Mouse (Mus musculus) adrenal gland, adult (tissue): ENCODE measurements around the gene Flrt1.
"Not testable (repeated sequence)": the region's sequence is repeated elsewhere in the genome, so short reads cannot be mapped to it uniquely, and the experiment has no call there.

Experiments
- DNase-seq, 2 experiments: peaks; one replicate each; pipeline ENCODE4 v3.0.0; 2022 to 2023; ENCODE audit warnings: low spot score in 1 of 2; ENCODE audit not compliant: inconsistent age in 2 of 2

The Flrt1 gene

DNA sequence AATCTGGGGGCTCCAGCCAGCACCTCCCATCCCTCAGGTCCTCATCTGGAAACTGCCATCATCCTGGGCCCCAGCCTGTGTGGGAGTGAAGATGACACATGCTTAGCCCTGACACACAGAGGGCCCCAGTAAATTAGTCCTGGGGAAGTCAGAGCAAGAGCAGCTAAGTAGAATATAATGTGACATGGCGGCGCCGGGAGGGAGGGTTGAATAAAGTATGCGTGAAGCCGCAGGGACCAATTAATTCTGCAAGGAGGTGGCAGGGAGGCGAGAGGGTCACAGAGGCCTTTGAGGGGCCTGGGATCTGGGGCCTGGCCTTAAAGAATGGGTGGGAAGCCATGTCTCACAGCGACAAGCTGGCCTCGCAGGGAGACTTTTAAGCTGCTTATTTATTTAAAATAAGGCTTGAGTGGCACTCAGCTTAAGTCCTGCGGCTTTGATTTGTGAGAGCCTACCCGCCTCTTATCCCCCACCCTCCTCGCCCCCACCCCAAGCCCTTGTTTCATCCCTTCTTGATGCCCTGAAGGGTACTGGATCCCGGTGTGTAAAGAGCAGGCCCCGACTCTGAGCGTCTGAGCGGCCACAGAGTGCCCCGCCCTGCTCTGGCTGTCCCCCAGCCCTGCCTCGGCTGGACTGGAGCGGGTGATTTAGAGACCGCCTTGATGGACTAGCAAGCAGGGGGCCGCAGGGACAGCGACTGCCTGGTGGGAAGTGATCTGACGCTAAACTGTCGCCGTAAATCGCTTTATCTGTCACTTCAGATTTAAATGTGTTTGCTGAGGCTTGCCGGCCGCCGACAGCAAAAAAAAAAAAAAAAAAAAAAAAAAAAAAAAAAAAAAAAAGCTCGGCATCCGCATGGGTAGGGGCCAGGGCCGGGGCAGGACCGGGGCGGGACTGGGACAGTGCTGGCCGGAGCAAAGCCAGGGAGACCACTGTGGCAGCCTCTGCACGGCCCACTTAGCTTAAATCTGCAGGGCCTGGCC, 35.5 kb downstream of the Flrt1 start:
- no peak for DNase-seq

DNA sequence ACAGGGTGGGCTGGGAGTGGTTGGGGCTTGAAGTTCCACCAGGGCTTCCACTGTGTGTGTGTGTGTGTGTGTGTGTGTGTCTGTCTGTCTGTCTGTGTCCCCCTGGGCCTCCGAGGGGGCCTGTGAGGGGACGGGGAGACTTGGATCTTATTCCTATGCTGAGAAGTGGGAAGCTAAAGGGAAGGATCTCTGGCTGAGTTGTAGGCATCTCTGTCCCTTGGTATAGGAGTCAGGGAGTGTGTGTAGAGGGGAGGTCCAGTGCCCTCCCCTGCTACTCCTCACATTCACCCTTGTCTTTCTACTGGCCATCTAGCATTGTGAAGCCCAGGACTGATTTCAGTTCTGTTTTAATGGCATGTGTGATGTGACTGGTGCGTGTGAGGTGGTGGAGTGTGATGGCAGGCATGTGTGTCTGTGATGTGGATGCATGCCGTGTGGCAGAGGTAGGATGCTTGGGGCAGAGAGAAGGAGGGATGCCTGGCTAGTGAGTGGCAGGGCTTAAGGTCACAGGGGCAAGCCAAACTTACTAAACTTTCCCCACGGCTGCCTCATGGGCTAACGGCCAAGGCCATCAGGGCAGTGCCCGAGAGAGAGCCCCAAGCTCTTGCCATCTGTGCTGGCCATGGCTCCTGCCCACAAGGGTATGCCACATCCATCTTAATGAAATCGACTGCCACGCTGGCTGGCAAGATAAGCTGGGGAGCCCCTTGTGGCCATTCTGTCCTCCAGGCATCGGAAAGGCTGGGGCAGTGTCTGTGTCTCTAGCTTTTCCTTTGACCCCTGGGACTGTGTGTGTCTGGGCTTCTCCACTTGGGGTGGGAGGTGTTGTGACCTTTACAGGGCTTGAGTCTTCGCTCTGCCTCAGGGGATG, 36.6 kb downstream of the Flrt1 start:
- DNase-seq = peak; percentile 35 to 74

DNA sequence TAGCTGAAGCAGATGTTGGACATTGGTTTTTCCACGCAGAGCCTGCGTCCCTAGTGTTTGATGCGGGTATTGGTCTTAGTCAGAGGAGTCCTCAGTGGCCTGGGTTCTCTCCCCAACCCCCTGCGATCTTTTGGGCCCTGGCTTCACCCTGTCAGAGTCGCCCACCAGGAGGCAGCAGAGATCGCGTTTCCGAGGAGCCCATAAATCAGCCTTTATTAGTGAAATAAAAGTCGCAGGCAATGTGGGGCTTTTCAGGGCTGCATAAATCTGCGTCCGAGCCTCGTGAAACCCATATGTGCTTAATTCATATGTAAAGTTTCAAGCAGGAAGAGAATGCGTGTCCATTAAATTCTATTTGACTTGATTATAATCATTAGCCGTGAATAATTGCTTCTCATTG, 37.4 kb downstream of the Flrt1 start:
- DNase-seq = peak; percentile 81 to 94

DNA sequence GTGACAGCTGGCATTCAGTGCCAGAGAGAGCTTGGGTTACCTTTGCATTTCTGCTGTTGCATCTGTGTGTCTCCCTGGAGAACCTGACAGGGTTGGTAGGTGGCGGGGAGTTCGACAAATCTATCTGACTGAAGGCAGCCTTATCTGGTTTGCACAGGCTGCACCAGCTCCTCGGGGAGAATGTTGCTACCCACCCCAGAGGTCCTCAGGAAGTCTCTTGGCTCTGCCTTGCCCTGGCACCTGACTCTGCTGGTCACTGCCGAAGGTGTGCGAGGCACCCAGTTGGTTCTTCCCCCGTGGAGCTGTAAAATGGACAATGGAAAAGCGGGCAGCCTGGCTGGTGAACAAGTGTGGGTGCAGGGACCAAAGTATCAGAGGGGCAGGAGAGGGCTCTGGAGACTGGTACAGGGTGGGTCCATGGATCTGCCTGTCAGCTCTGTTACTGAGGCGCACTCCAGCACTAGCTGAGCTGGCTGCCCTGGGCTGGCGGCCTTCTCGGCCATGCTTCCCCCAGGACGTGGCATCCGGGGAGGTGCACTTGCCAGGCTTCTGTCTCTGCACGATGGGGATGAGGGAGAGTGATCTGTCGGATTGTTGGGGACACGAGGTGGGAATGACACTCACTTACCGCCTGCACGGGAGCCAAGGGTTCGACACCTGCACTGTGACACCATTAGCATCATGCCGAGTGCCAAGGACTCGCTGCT, 38.0 kb downstream of the Flrt1 start:
- peak in 1 of 2 experiments; percentile 54 for DNase-seq

DNA sequence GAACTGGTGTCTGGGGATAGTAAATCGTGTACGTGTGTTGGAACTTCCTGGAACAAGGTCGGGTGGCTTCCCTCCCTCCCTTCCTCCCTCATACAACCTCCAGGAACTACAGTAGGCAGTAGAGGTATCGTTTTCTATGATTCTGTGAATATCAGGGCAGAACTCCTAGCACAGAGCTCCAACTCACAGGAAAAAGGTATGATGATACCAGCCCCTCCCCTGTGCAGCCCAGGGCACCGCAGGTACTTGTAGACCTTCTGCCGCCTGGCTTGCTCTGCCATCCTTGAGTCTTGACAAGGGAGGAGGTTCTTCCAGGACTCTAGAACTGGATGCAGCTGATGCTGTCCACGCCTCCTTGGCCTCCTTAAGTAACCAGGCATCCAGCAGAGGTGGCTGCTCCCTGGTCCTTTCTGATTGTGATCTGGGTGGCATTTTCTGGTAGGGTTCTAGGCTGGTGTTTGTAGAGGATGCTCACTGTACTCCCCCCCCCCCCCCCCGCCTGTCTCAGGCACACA, 38.6 kb downstream of the Flrt1 start:
- no peak for DNase-seq

DNA sequence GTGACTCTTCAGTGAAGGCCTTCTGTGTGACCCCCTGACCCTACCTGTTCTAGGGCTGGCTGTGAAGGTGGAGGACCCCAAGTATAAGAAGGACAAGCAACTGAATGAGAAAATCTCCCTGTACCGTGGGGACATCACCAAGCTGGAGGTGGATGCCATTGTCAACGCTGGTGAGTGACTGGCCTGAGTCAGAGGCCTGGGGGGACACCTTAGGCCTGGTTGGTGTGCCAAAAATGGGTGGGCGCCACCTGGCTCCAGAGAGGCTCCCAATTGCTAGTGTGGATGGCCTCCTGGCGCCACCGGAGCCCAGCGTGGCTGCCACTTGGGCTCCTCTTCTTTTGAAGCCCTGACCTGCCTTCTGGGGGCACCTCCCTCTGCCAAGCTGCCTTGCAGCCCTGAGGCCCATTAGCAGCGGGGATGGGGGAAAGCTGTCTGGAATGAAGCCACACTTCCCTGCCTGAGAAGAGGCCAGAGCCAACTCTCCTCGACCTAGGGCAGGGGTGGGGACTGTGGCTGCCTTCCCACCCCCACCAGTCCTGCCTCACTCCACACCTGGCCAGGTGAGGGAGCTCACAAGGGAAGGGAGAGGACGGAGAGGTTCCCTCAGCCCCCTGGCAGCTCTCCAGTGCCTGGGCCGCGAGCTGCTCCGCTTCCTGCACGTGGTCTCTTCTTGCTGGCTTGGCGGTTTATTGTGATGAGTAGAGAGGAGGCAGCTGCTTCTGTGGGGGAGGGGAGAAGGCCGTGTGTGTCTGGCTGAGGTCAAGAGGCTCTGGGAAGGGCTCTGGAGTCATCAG, 39.3 kb downstream of the Flrt1 start:
- DNase-seq = peak in 1 of 2 experiments; percentile 55

DNA sequence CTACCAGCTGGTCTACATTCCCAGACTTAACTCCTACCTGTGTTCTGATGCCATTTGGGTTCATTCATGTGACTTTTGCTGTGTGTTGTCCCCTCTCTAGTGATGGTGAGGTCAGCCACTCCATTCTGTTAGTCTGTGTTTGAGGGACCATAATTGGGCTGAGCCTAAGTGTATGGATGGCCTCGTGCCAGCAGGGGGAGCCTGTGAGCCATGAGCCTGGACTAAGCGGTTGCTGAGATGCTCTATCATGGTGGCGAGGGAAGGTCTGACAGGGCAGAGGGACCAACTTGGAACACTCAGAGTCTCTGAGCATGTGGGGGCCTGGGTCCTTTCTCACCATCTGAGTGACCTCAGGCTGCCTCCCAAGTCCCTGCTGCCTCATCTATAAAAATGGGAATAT, 41.0 kb downstream of the Flrt1 start:
- DNase-seq = peak; percentile 83 to 93

DNA sequence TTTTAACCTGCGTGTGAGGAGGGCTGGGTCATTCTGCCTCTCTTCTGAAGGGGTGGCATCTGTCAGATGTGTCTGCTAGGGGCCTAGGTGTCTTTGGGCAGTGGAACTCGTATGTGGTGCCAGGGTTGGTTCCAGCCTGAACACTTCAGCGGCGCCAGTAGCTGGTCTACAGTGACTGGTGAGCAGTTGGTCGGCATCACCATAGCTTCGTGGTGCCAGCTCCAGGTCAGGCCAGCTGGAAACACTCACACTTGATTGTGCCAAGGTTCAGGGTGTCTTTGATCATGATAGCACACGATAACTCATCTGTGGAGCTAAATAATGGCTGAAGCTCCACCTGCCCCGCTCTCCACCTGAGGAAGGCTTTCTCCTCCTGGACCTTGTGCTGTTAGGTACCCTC, 42.6 kb downstream of the Flrt1 start:
- no peak for DNase-seq

DNA sequence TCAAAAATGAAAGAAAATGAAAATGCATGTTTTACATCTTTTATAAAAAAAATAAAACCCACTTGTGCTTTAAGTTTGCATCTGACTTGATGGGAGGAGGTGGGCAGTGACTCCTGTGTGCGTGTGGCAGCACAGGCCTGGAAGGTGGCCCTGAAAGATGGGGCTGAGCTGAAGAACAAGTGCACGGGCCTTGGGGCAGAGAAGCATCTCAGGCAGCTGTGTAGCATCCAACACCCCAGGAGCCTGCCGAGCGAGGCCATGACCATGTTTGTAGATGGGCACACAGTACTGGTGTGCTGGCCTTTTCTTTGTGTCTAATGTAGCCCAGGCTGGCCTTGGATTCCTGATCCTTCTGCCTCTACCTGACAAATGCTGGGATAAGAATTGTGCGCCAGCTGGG, 43.4 kb downstream of the Flrt1 start:
- DNase-seq = no peak

DNA sequence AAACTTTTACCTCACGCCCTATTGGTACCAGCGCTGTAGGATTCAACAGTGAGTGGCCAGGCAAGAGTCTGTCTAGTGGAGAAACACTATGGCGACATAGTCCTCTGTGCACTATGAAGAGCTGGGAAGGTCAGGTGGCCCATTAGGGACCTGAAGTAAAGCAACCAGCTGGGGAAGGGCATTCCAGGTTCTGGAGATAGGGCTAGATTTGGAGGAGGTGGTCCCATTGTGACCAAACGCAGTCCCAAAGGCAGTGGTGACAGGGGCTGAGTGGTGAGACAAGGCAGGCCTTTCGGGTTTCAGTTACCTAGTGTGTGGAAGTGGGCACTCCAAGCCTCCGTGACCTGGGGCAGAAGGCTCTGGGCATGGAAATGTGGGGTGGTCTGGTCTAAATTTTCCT, 47.0 kb downstream of the Flrt1 start:
- no peak for DNase-seq

DNA sequence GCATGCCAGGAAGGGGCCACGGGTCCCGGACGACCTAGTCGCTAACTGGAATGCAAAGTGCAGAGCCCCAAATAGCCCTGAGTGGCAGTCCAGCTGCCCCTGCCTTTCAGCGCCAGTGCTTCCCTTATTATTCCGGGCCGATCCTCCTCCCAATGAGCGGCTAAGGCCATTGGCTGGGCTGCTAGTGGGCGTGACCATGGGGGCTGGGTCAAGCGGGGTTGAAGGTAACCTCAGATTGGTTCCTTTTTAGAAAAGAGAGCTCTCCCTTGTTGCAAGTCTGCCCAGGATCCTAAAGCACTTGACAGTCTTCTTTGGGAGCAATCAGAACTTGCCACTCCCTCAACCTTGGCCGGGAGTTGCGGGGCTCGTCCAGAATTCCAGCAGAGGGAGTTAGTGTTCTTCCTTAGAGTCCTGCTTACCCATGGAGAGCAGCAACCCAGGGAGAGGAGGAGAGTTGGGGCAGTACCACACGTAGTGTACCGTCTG, 47.8 kb downstream of the Flrt1 start:
- DNase-seq = peak; percentile 92 to 96

DNA sequence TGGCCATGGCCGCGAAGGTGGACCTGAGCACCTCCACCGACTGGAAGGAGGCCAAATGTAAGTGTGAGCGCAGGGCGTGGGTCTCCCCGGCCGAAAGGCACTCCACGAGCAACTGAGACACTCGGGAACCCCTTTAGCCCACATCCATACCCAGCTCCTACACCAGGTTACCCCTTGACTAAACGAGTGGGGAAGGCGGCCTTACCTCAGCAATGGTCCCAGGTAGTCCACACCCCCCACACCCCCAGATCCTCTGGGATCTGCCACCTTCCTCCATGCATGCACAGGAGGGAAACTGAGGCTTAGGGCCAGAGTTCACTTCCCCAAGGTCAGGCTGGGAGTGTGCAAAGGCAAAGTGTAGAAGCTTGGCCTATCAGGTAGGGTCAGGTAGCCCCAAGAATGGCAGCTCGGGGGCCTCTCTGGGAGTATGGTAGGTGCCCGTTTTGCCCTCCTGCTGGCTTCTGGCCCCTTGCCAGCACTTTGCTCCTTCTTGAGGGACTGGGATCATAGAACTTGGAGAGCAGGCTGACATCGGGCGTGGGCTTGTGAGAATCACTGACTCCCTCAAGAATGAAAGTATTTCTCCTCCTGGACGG, 48.3 kb downstream of the Flrt1 start:
- DNase-seq = no peak

DNA sequence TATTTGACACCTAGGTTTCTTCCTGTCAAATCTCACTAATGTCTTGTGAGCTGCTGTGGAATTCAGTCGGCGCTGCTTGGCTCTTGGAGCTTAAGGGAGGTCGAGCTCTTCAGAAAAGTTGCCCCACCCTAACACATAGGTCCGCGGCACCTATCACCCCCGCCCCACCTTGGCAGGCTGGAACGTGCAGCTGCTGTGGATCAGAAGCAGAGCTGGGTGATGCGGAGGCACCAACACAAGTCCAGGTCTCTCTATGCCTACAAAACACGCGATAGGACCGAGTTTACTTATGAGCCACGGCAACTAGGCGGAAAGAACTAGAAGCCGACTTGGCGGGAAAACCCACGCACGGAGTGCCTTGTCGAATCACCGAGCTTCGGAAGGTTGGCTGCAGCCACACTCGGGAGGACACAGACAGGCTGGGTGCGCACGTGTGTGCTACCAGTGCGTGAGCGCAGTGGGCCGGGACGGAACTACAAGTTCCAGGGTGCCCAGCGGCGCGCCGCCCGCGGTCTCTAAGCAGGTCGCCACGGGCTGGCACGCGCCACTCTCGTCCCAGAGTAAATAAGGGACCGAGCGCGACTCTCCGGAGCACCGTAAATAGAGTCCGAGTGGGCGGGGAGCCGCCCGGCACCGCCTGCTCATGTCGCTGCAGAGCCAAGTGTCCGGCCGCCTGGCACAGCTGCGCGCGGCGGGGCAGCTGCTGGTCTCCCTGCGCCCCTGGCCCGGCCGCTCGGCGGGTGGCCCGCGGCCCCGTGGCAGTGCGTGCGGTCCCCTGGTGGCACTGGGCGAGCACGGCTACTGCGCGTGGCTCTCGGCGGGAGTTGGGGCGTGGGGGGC, 49.1 kb downstream of the Flrt1 start, which contains the start of gene Macrod1:
Gene Macrod1 (plus strand): TSS at position 563 of the 840 bp plus-strand sequence.
- peak; percentile 87 to 95 for DNase-seq

DNA sequence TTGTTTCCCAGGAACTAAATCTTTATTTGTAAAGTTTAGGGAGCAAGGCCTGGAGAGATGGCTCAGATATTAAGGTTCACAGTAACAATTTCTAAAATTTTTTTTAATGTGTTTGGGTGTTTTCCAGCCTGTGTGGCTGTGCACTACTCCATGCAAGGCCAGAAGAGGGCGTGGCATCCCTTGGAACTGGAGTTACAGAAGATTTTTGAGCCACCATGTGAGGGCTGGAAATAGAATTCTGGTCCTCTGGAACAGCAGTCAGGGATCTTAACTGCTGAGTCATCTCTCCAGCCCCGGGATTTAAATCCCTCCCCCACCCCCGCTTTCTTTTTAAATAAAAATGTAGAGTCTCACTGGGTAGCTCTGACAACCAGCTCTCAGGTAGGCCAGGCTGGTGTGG, 50.4 kb downstream of the Flrt1 start:
- peak in 1 of 2 experiments; percentile 62 for DNase-seq

DNA sequence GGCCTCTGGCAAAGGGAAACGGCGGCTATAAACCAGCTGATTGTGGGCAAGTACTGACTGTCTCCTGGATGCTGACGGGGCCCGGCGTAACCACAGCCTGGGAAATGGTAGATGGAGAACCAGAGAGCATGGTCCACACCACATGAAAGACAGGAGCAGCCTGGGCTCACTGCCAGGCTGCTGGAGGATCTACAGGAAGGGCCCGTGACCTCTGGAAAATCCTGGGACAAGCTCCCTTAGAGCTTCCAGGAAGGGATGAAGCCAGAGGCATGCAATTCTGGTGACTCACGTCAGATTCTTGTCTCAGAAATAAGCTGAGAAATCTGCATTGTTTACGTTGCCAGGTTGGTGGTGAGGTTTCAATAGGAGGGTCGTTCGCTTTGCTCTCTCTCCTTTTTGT, 50.8 kb downstream of the Flrt1 start:
- DNase-seq = peak; percentile 54 to 68

DNA sequence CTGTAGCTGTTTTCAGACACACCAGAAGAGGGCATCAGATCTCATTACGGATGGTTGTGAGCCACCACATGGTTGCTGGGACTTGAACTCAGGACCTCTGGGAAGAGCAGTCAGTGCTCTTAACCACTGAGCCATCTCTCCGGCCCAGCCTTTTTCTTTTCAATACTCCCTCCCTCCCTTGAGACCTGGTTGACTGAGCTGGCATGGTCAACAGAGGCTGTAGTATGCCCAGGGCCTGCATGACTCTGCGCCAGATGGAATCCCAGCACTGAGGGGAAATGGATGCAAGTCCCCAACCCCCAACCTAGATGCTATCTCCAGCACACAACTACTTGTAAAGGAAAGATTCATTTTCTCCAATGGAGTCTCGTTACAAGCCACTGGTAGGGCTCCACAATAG, 52.1 kb downstream of the Flrt1 start:
- not testable (repeated sequence) for DNase-seq

DNA sequence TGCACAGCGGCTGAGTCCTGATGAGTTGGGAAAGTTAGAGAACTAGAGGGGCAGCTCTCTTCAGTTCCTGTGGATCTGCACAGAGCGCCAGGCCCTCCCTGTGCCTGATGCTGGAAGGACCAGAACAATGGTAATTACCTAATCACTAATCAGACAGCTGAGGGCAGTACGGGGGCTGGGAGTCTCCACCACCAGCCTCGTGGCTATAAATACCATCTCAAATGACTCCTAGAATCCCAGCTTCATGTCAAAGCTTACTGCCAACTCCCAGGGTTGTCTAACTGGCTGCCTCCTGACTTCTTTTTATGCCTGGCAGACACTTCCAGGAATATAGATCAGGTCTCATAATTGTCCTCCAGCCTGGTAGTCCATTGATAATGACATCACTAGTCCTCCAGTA, 60.8 kb downstream of the Flrt1 start:
- no peak for DNase-seq

DNA sequence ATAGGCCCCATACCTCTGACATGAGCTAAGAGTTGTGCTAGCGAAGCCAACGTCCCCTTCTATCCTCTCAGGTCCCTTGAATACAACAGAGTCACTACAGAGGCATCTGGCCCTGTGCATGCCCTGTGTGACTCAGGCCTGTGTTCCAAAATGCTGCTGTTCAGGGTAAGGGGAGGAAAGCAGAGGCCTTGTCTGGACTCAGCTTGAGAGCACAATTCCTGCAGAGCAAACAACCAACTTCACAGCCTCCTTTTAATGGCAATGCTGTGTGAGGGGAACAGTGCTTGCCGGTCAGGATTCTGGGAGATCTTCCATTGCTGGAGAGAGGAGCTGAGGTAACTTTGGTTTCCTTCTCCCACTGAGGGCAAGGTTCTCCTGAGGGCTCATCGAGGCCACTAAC, 61.2 kb downstream of the Flrt1 start:
- DNase-seq = peak in 1 of 2 experiments; percentile 57
